Mouse (Mus musculus) bone marrow, adult 2 months (tissue): ENCODE measurements around the gene Ucn2.

Experiments used
- CTCF ChIP-seq: fragments of 200-500 bp; IDR thresholded peaks from 2 replicates; pipeline ENCODE4 v1.5.1; 2011; ENCODE audit warnings: low read length, control low read depth; ENCODE audit not compliant: control insufficient read depth, insufficient read depth
- POLR2A ChIP-seq: fragments of 200-500 bp; IDR thresholded peaks from 2 replicates; pipeline ENCODE4 v1.6.1; 2011; ENCODE audit warnings: low read depth, mild to moderate bottlenecking, control low read depth, low read length, borderline replicate concordance; ENCODE audit not compliant: control insufficient read depth

GRCm38 (mm10) chr9:108955846-108956245, 30.0 kb upstream of the Ucn2 start:
- TF ChIP-seq CTCF (no peak), POLR2A (no peak)
